Comparison of ENCODE assay signal across 21 mouse cellular contexts in genomic region chr2:174260908-174261800, GRCm38 (mm10). TPM values are rescaled to one million over a fixed set of nuclear protein-coding genes. Genes with fewer than 3 reads are reported as not detected.
DNase-seq lines count a peak whose midpoint lies in the region; ATAC-seq and TF ChIP-seq lines count a peak whose summit lies in the region.
"Had no signal": no experiment of that assay in that cellular context is flagged by ENCODE, and none has a peak within 500 bp of the region (broad histone marks: within the 10 kb centered on the region; RNA-seq: fewer than 3 reads in every experiment).

No protein-coding gene starts in this region.

- 5% methylated on average over 4 of the region's 4 CpGs for WGBS in forebrain, embryonic 10.5 days
- 7% methylated on average over 4 of the region's 4 CpGs for WGBS in forebrain, embryonic 13.5 days
- WGBS in midbrain, embryonic 11.5 days = 4% methylated on average over 4 of the region's 4 CpGs
- WGBS in midbrain, postnatal 0 days = 10% methylated on average over 4 of the region's 4 CpGs

- H3K9ac ChIP-seq in forebrain, embryonic 13.5 days = no peak overlapping the region
- H3K9ac ChIP-seq in midbrain, embryonic 11.5 days (ENCODE audit: low read length) = no peak overlapping the region
- H3K9ac ChIP-seq in midbrain, postnatal 0 days (replicated peaks; ENCODE audit: low read length, poor library complexity, severe bottlenecking) = no peak overlapping the region
- H3K9ac ChIP-seq: forebrain, embryonic 15.5 days; heart, embryonic 15.5 days; hindbrain, embryonic 13.5 days had no signal

- no peaks in the 10 kb centered on the region for H3K9me3 ChIP-seq in forebrain, embryonic 10.5 days
- no peaks in the 10 kb centered on the region for H3K9me3 ChIP-seq in forebrain, embryonic 13.5 days (replicated peaks)
- H3K9me3 ChIP-seq in midbrain, embryonic 11.5 days (ENCODE audit: control insufficient read depth, low read length) = no peaks in the 10 kb centered on the region
- H3K9me3 ChIP-seq in midbrain, postnatal 0 days (ENCODE audit: low read length) = no peaks in the 10 kb centered on the region
- H3K9me3 ChIP-seq: embryonic facial prominence, embryonic 10.5 days; forebrain, embryonic 15.5 days; heart, embryonic 10.5 days; heart, embryonic 15.5 days; hindbrain, embryonic 13.5 days had no signal

- no peak for DNase-seq in forebrain, embryonic 10.5 days (ENCODE audit: extremely low spot score, low spot score)
- DNase-seq in midbrain, embryonic 11.5 days (ENCODE audit: low spot score, missing footprints) = peak; percentile 85
- DNase-seq in midbrain, postnatal 0 days (ENCODE audit: low spot score) = no peak
- DNase-seq in ZHBTc4 (ENCODE audit: low read depth, low spot score) = peak; percentile 95
- no peak for DNase-seq in heart, postnatal 25 days (ENCODE audit: low spot score)
- DNase-seq in adrenal gland, adult (ENCODE audit: inconsistent age in 2 of 2, low spot score in 1 of 2) = no peak
- DNase-seq: adrenal gland, adult 8-10 months; adrenal gland, postnatal 36 days; cerebellum, adult 2 months; cerebellum, postnatal 10 days; gastrocnemius, postnatal 10 days; heart, adult 18-20 months; heart, postnatal 36 days; kidney, adult 18-20 months had no signal

- H3K36me3 ChIP-seq in forebrain, embryonic 10.5 days (replicated peaks) = peaks cover 25% of the 10 kb centered on the region
- peaks cover 2% of the 10 kb centered on the region; the same call in 1 of the 2 replicates for H3K36me3 ChIP-seq in forebrain, embryonic 13.5 days (ENCODE audit: poor library complexity, severe bottlenecking)
- no peaks in the 10 kb centered on the region; the same call in 1 of the 2 replicates for H3K36me3 ChIP-seq in midbrain, embryonic 11.5 days (ENCODE audit: control insufficient read depth, insufficient read depth, low read length)
- no peaks in the 10 kb centered on the region for H3K36me3 ChIP-seq in midbrain, postnatal 0 days (ENCODE audit: insufficient read depth, low read length)
- H3K36me3 ChIP-seq: heart, embryonic 15.5 days had no signal

- TF ChIP-seq CTCF in midbrain, postnatal 0 days (IDR thresholded peaks at IDR 0.05) = no peak

- intact Hi-C loops in heart, postnatal 25 days (cut with DNase I) = no loop called here

- peaks cover 9% of the 10 kb centered on the region for H3K27me3 ChIP-seq in forebrain, embryonic 10.5 days (ENCODE audit: poor library complexity, severe bottlenecking)
- H3K27me3 ChIP-seq in forebrain, embryonic 13.5 days = no peaks in the 10 kb centered on the region
- no peaks in the 10 kb centered on the region; the same call in 1 of the 2 replicates for H3K27me3 ChIP-seq in midbrain, embryonic 11.5 days (ENCODE audit: control insufficient read depth, insufficient read depth, low read length)
- H3K27me3 ChIP-seq in midbrain, postnatal 0 days (ENCODE audit: insufficient read depth, low read length) = no peaks in the 10 kb centered on the region
- H3K27me3 ChIP-seq: forebrain, embryonic 15.5 days; heart, embryonic 15.5 days; hindbrain, embryonic 13.5 days had no signal

- H3K4me3 ChIP-seq in forebrain, embryonic 10.5 days = no peak overlapping the region
- no peak overlapping the region for H3K4me3 ChIP-seq in forebrain, embryonic 13.5 days
- H3K4me3 ChIP-seq in midbrain, embryonic 11.5 days (ENCODE audit: low read depth, low read length) = no peak overlapping the region
- H3K4me3 ChIP-seq in midbrain, postnatal 0 days (ENCODE audit: low read depth, low read length) = no peak overlapping the region
- H3K4me3 ChIP-seq: embryonic facial prominence, embryonic 10.5 days; forebrain, embryonic 15.5 days; heart, embryonic 10.5 days; heart, embryonic 15.5 days; hindbrain, embryonic 13.5 days had no signal

- no peak for ATAC-seq in forebrain, embryonic 13.5 days
- peak; percentile 27; the same call in 1 of the 2 replicates for ATAC-seq in midbrain, embryonic 11.5 days (ENCODE audit: low FRiP score)
- ATAC-seq in midbrain, postnatal 0 days (ENCODE audit: low FRiP score) = no peak
- ATAC-seq: forebrain, embryonic 15.5 days; hindbrain, postnatal 0 days had no signal

- no peak overlapping the region for H3K4me2 ChIP-seq in forebrain, embryonic 13.5 days
- H3K4me2 ChIP-seq in midbrain, embryonic 11.5 days = no peak overlapping the region; the same call in 1 of the 2 replicates
- no peak overlapping the region for H3K4me2 ChIP-seq in midbrain, postnatal 0 days (ENCODE audit: low read depth, low read length, poor library complexity, severe bottlenecking)
- H3K4me2 ChIP-seq: forebrain, embryonic 15.5 days; heart, embryonic 15.5 days; hindbrain, embryonic 13.5 days had no signal

- H3K4me1 ChIP-seq in forebrain, embryonic 10.5 days = peaks cover 50% of the 10 kb centered on the region
- no peaks in the 10 kb centered on the region for H3K4me1 ChIP-seq in forebrain, embryonic 13.5 days
- H3K4me1 ChIP-seq in midbrain, embryonic 11.5 days (ENCODE audit: control insufficient read depth, insufficient read depth, low read length) = peaks cover 25% of the 10 kb centered on the region
- peaks cover 3% of the 10 kb centered on the region; the same call in 1 of the 2 replicates for H3K4me1 ChIP-seq in midbrain, postnatal 0 days (ENCODE audit: insufficient read depth, low read length)
- H3K4me1 ChIP-seq: forebrain, embryonic 15.5 days; heart, embryonic 15.5 days had no signal

- peak overlapping the region; percentile 56 for H3K27ac ChIP-seq in forebrain, embryonic 10.5 days
- no peak overlapping the region for H3K27ac ChIP-seq in forebrain, embryonic 13.5 days
- no peak overlapping the region for H3K27ac ChIP-seq in midbrain, embryonic 11.5 days (ENCODE audit: low read depth, low read length)
- no peak overlapping the region for H3K27ac ChIP-seq in midbrain, postnatal 0 days (ENCODE audit: low read depth, low read length)
- H3K27ac ChIP-seq: embryonic facial prominence, embryonic 10.5 days; forebrain, embryonic 15.5 days; heart, embryonic 10.5 days; heart, embryonic 15.5 days; hindbrain, embryonic 13.5 days; hindbrain, postnatal 0 days had no signal

RNA-seq across cellular contexts. Expression of gene Gnas, which starts 23.0 kb away (rescaled TPM):
- polyA plus RNA-seq in forebrain, embryonic 10.5 days (2016; fragmentation: Nextera tagmentation; extraction: Ambion mirVana) = 880 and 928 TPM in 2 replicates
- polyA plus RNA-seq in forebrain, embryonic 13.5 days (2015; fragmentation: Nextera tagmentation; extraction: Ambion mirVana) = 976 and 1,086 TPM in 2 replicates
- polyA plus RNA-seq in midbrain, embryonic 11.5 days (2014; fragmentation: Nextera tagmentation; extraction: Ambion mirVana) = 1,087 and 1,162 TPM in 2 replicates
- 1,613 and 1,637 TPM in 2 replicates for total RNA-seq in midbrain, postnatal 0 days (2014; rRNA removed)
- polyA plus RNA-seq in midbrain, postnatal 0 days (2015; fragmentation: Nextera tagmentation; extraction: Ambion mirVana) = 1,739 and 1,834 TPM in 2 replicates
- 1,000 to 10,000 TPM; 1,170 to 1,213 TPM for total RNA-seq in heart, postnatal 25 days (2021)

Comparison
In these comparisons a context has a peak if more than half of its experiments do, and no peak if none do; other contexts are left out.
1. DNase-seq: peak in midbrain, embryonic 11.5 days (single experiment) and ZHBTc4 (single experiment); none in forebrain, embryonic 10.5 days (single experiment), midbrain, postnatal 0 days (single experiment), heart, postnatal 25 days (single experiment) and adrenal gland, adult (0 of 2).